Comparison of ENCODE assay signal across 11 mouse cellular contexts in the genomic region with DNA sequence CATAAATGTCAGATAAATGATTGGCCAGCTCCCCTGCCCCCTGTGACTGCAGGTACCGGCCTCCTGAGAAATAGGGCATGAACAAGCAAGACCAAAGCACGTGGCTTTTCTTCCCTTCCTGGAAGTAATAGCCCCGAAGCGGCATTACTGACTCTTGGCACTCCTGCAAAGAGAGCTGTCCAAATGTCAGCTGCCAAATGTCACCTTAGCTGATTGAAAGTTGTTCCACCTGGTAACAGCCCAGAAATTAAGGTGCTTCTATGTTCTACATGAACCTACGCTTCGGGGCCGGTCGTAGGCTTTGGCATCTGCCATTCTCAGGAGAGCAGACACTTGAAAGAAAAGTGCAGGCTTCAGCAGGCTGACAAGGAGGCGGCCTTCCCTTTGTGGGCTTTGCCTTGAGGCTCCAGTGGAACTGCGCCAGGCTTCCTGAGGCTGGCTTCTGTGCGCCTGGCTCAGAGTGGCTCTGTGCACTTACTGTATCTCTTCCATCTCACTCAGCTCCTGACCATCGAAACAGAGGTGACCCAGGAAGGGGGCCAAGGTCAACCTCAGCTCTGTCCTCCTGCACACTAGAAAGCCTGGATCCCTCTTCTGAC. TPM values are rescaled to one million over a fixed set of nuclear protein-coding genes. Genes with fewer than 3 reads are reported as not detected.
DNase-seq lines count a peak whose midpoint lies in the region; ATAC-seq and TF ChIP-seq lines count a peak whose summit lies in the region.
"Had no signal": no experiment of that assay in that cellular context is flagged by ENCODE, and none has a peak within 500 bp of the region (broad histone marks: within the 10 kb centered on the region; RNA-seq: fewer than 3 reads in every experiment).

No protein-coding gene starts in this region.

- H3K4me2 ChIP-seq in stomach, postnatal 0 days (replicated peaks; ENCODE audit: low read depth): no peak overlapping the region
- H3K4me2 ChIP-seq: embryonic facial prominence, embryonic 15.5 days had no signal

- DNase-seq in gastrocnemius, postnatal 10 days: peak; percentile 19
- DNase-seq in gastrocnemius, adult 8-10 months (ENCODE audit: low spot score in 2 of 2): no peak
- DNase-seq in ovary, postnatal 36 days (ENCODE audit: low spot score): peak; percentile 41
- no peak for DNase-seq in ovary, postnatal 14 days (ENCODE audit: low spot score)
- peak; percentile 31 for DNase-seq in kidney, adult 9 months
- no peak for DNase-seq in stomach, postnatal 0 days (ENCODE audit: low spot score)
- no peak for DNase-seq in spleen, adult 18-20 months
- DNase-seq in frontal cortex, postnatal 25 days (ENCODE audit: low spot score in 2 of 2): no peak
- DNase-seq: B cell, adult 2 months; thymus, postnatal 36 days had no signal

- H3K4me3 ChIP-seq in stomach, postnatal 0 days (ENCODE audit: low read depth, low read length): no peak overlapping the region
- H3K4me3 ChIP-seq: embryonic facial prominence, embryonic 15.5 days had no signal

- H3K27me3 ChIP-seq in stomach, postnatal 0 days (ENCODE audit: control insufficient read depth, insufficient read depth, low read length): no peaks in the 10 kb centered on the region
- H3K27me3 ChIP-seq: embryonic facial prominence, embryonic 15.5 days had no signal

- H3K4me1 ChIP-seq in stomach, postnatal 0 days (replicated peaks; ENCODE audit: control insufficient read depth, insufficient read depth): no peaks in the 10 kb centered on the region

- TF ChIP-seq EP300 in stomach, postnatal 0 days (optimal IDR thresholded peaks at IDR 0.05): no peak

- H3K36me3 ChIP-seq in stomach, postnatal 0 days (ENCODE audit: control insufficient read depth, insufficient read depth, low read length): no peaks in the 10 kb centered on the region
- H3K36me3 ChIP-seq: embryonic facial prominence, embryonic 15.5 days had no signal

- no peak overlapping the region for H3K9ac ChIP-seq in stomach, postnatal 0 days (ENCODE audit: low read length)
- H3K9ac ChIP-seq: embryonic facial prominence, embryonic 15.5 days had no signal

- no peak for TF ChIP-seq CTCF in stomach, postnatal 0 days (IDR thresholded peaks at IDR 0.05; ENCODE audit: low read depth)

- H3K27ac ChIP-seq in stomach, postnatal 0 days (replicated peaks): no peak overlapping the region
- H3K27ac ChIP-seq: embryonic facial prominence, embryonic 15.5 days had no signal

- peak; percentile 47; the same call in 1 of the 2 replicates for ATAC-seq in stomach, postnatal 0 days (ENCODE audit: low FRiP score, low TSS enrichment)

- no peaks in the 10 kb centered on the region for H3K9me3 ChIP-seq in stomach, postnatal 0 days (ENCODE audit: control insufficient read depth, low read length)
- H3K9me3 ChIP-seq: embryonic facial prominence, embryonic 15.5 days had no signal

- WGBS in stomach, postnatal 0 days: 62% methylated on average over 12 of the region's 12 CpGs

RNA-seq across cellular contexts. Expression of gene Kdm8, which starts 16.9 kb away (rescaled TPM):
- 1 to 10 TPM; 3.8 to 4.0 TPM for total RNA-seq in gastrocnemius, postnatal 10 days (2021)
- 1 to 10 TPM; 6.4 to 7.6 (median 6.7) TPM for total RNA-seq in gastrocnemius, adult 8-10 months (2022)
- 3.4 and 3.8 TPM in 2 replicates for polyA plus RNA-seq in stomach, postnatal 0 days (2015; fragmentation: Nextera tagmentation; extraction: Ambion mirVana)

Comparison
In these comparisons a context has a peak if more than half of its experiments do, and no peak if none do; other contexts are left out.
1. DNase-seq: peak in gastrocnemius, postnatal 10 days (single experiment), ovary, postnatal 36 days (single experiment) and kidney, adult 9 months (single experiment); none in gastrocnemius, adult 8-10 months (0 of 2), ovary, postnatal 14 days (single experiment), stomach, postnatal 0 days (single experiment), spleen, adult 18-20 months (0 of 2) and frontal cortex, postnatal 25 days (0 of 2).